Mouse (Mus musculus) small intestine, adult 2 months (tissue): ENCODE measurements around the gene Cplane1.

ENCODE experiments used
- CTCF ChIP-seq: fragments of 200-500 bp; IDR thresholded peaks from 2 replicates; pipeline ENCODE4 v1.5.1; 2012; ENCODE audit warnings: low read depth, mild to moderate bottlenecking, control low read depth, inconsistent platforms, low read length, moderate library complexity, mixed read lengths; ENCODE audit not compliant: insufficient replicate concordance, insufficient read length; ENCODE audit errors: extremely low read depth
- POLR2A ChIP-seq: fragments of 200-500 bp; IDR thresholded peaks from 2 replicates; pipeline ENCODE4 v1.6.1; 2012; ENCODE audit warnings: low read depth, mild to moderate bottlenecking, control low read depth, inconsistent platforms, low read length, moderate library complexity

GRCm38 (mm10) chr15:8208362-8208761, 39.5 kb downstream of the Cplane1 start:
- TF ChIP-seq POLR2A (no peak), CTCF (no peak)
